Mouse (Mus musculus) splenic B cell, adult 2 months (primary cell): Measurements from ENCODE around the gene Gm867.

Experiments used
- DNase-seq: peaks from one replicate; pipeline ENCODE4 v3.0.0-alpha.2; 2011; ENCODE audit warnings: low read depth, low spot score
- H3K27me3 ChIP-seq: 2 replicates; pipeline ENCODE4 v1.6.1; 2012; ENCODE audit warnings: mild to moderate bottlenecking, low read length, moderate library complexity, mixed read lengths; ENCODE audit not compliant: control insufficient read depth, poor library complexity, insufficient read depth, severe bottlenecking
- H3K36me3 ChIP-seq: 2 replicates; pipeline ENCODE4 v1.6.1; 2012; ENCODE audit warnings: mild to moderate bottlenecking, low read length, moderate library complexity, mixed read lengths; ENCODE audit not compliant: control insufficient read depth, poor library complexity, insufficient read depth, severe bottlenecking

Gm867 gene

DNA sequence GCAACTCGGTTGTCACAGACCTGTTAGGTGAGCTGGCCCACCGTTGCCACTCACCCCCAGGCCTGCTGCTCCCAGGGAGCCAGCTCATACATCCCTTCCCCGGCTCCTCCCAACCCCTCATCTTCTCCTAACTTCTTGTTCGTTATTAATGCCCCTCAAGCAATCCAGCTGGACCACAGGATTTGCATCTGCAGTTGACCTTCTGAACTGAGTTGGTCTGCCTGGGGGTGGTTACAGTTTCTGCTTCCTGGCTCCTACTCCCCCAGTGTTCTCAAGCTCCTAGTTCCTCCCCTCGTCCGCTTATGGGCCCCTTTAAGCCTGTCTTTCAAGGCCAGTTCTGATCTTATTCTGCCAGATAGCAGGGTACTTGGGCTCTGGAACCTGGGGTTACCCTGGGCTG is 45.9 kb downstream of the Gm867 start:
- Histone ChIP-seq H3K36me3 (peaks cover 3% of the 10 kb centered on the region), H3K27me3 (no peaks in the 10 kb centered on the region)
- DNase-seq: peak; percentile 25

DNA sequence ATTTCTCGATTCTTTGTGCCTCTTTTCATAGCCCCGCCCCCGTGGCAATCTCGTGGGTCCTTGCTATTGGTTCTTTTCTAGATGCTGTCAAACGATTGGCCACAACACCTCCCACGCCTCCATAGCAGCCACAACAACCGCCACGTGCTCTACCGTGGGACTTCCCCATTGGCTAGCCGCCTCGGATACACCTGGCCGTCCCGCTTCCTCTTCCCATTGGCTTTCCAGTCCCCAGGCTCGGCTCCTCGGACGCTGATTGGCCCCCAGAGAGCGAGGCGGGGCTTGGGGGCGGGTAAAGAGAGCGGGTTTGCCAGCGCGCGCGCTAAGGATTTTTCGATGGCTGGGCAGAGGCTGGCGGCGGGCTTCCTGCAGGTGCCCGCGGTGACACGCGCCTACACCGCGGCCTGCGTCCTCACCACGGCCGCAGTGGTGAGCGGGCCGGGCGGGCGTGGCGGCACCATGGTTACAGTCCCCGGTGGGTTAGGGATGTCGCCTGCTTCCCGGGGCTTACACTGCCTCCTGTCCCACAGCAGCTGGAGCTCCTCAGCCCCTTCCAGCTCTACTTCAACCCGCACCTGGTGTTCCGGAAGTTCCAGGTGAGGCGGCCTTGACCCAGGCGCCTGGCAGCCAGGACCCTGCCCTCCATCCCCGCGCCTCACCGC is 47.3 kb downstream of the Gm867 start, which contains the start of gene Derl3:
Gene Derl3 (plus strand): TSS at position 325 of the 662 bp plus-strand sequence.
- Histone ChIP-seq H3K27me3 (no peaks in the 10 kb centered on the region), H3K36me3 (peaks cover 3% of the 10 kb centered on the region; the same call in 1 of the 2 replicates)
- peak; percentile 99 for DNase-seq

DNA sequence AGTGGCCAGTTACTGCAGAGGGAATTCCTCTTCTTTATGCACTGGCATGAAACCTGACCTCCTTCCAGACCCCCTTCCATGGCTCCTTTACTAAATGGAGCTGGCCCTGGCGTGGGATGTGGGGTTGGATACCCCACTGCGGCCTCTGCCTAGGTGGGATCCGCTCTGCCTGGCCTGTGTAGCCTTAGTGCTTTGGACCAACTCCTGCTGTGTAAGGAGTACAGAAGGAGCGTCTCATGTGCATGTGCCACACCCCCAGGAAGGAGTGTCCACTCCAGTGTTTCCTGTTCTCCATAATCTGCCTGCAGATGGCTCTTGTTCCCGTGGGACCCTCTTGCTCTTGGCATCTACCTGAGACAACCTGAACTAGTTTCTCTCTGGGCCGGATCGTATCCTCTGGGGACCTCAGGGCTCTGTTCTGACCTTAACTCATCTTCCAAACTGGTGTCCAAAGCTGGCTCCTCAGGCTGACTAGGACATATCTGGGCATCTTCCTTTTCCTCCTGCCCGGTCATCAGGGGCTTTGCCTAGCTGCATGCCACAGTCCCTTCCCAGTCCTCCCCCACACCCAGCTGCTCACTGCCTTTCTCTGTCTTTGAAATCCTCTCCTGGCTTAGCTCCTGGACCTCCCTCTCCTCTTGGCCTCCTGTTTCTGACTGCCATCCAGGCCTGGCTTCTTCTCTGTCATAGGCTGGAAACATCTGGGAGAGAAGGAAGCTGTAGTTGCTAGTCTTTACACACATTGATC is 50.9 kb downstream of the Gm867 start:
- DNase-seq: no peak
- Histone ChIP-seq H3K27me3 (no peaks in the 10 kb centered on the region), H3K36me3 (no peaks in the 10 kb centered on the region)
